Mouse (Mus musculus) testis, adult 2 months (tissue): ENCODE measurements around the gene Erp44. TPM values are rescaled to one million over a fixed set of nuclear protein-coding genes. Genes with fewer than 3 reads are reported as not detected.

Experiments
- H3K27ac ChIP-seq: fragments of 200-500 bp; 2 replicates; pipeline ENCODE4 v1.5.1; 2012; ENCODE audit warnings: low read depth, low read length; ENCODE audit not compliant: control insufficient read depth, insufficient read depth
- H3K27me3 ChIP-seq: fragments of 200-500 bp; 2 replicates; pipeline ENCODE4 v1.6.1; 2012; ENCODE audit warnings: mild to moderate bottlenecking, low read length, moderate library complexity; ENCODE audit not compliant: control insufficient read depth, insufficient read depth
- H3K36me3 ChIP-seq: fragments of 200-500 bp; 2 replicates; pipeline ENCODE4 v1.6.1; 2012; ENCODE audit warnings: mild to moderate bottlenecking, low read length; ENCODE audit not compliant: control insufficient read depth, insufficient read depth
- H3K4me1 ChIP-seq: fragments of 200-500 bp; 2 replicates; pipeline ENCODE4 v1.6.1; 2012; ENCODE audit warnings: low read length; ENCODE audit not compliant: control insufficient read depth, insufficient read depth
- H3K4me3 ChIP-seq: fragments of 200-500 bp; 2 replicates; pipeline ENCODE4 v1.5.1; 2012; ENCODE audit warnings: low read depth, mild to moderate bottlenecking, low read length, moderate library complexity, mixed read lengths; ENCODE audit not compliant: control insufficient read depth
- CTCF ChIP-seq: fragments of 200-500 bp; IDR thresholded peaks from 2 replicates; pipeline ENCODE4 v1.5.1; 2012; ENCODE audit warnings: low read depth, mild to moderate bottlenecking, inconsistent platforms, low read length, moderate library complexity; ENCODE audit not compliant: control insufficient read depth, insufficient read depth, insufficient replicate concordance
- POLR2A ChIP-seq: fragments of 200-500 bp; IDR thresholded peaks from 2 replicates; pipeline ENCODE4 v1.6.1; 2012; ENCODE audit warnings: low read depth, mild to moderate bottlenecking, inconsistent platforms, low read length, moderate library complexity; ENCODE audit not compliant: control insufficient read depth
- polyA plus RNA-seq: library from polyadenylated mRNA; depleted of rRNA; stranded (reverse); fragments of >200 nt; gene quantifications from 2 replicates; pipeline ENCODE4 v1.2.3, GENCODE M21; 2012; rRNA removed

Erp44 gene
- polyA plus RNA-seq, 1 experiment, result 14.8 TPM

DNA sequence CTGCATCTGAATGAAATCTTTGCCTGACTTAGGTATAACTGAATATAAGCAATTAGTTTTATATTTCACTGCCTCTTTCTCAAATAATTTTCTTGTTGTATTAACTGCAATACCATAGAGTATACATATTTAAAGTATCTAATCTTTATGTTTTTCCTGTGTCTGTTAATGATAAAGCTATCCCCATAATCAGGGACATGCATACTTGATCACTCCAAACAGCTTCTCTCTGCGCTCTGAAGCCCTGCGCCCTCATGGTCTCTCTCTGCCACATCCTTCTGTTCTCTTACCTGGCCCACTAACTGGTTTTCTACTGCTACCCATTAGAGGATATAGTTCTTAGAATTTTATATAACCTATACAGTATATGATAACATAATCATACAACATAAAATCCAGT, 129.9 kb downstream of the Erp44 start:
- Histone ChIP-seq H3K27me3 (no peaks in the 10 kb centered on the region), H3K4me1 (no peaks in the 10 kb centered on the region), H3K27ac (no peak overlapping the region), H3K36me3 (no peaks in the 10 kb centered on the region), H3K4me3 (no peak overlapping the region)
- no peak for TF ChIP-seq POLR2A
- TF ChIP-seq CTCF, result no peak

Other genes starting within 250 kb of the Erp44 start
- gene Nr4a3, start 234.4 kb downstream of the Erp44 start, polyA plus RNA-seq, result 4.0 and 4.9 TPM in 2 replicates
- gene Stx17, start 154.6 kb downstream of the Erp44 start, polyA plus RNA-seq, result 24.1 and 27.8 TPM in 2 replicates
- 2.3 and 2.6 TPM in 2 replicates for gene Invs, start 202 bp upstream of the Erp44 start, polyA plus RNA-seq
- gene Tex10, start 193.9 kb upstream of the Erp44 start, polyA plus RNA-seq, result 46.3 and 55.6 TPM in 2 replicates